Mouse (Mus musculus) layer of hippocampus, adult 18-20 months (tissue): ENCODE results near the gene Cdc25b. TPM values are rescaled to one million over a fixed set of nuclear protein-coding genes. Genes with fewer than 3 reads are reported as not detected.

Experiments used
- DNase-seq, 2 experiments: peaks; one replicate each; pipeline ENCODE4 v3.0.0; 2022; ENCODE audit warnings: low spot score in 2 of 2
- total RNA-seq, 2 experiments: library from RNA; stranded (reverse); gene quantifications; 2 replicates each; pipeline ENCODE4 v1.2.3; 2021

The Cdc25b gene
- total RNA-seq, 2 experiments from 2014 or later: 15.5 to 15.9 TPM

DNA sequence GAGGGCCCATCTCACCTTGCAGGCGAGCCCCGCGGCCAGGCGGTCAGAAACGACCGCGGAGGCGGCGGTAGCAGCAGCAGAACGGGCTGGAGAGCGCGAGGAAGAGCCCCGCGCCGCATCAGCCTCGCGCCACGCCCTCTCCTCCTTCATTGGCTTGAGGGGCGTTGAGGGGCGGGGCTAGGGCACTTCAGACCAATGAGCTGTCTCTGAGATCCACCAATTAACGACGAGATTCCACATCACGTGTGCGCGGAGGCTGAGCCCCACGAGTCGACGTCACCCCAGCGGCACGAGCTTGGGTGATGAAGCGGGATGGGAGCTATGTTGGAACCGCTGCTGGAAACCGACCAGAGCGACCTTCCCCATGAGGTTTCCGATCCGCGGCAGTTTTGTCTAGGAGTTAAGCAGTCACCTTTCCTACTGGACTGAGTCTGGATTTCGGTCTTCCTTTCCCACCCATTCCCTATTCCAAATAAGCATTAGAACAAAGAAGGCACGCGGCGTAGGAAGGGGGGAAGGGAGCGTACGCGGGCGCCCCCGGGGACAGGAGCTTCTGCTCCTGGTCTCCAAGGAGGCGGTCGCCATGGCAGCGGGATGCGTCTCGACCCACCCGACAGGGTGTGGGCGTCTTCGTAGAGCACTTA lies 26.7 kb upstream of the Cdc25b start, which contains the start of gene 1700037H04Rik:
TSS of gene 1700037H04Rik (minus strand) at position 144 of the 644 bp plus-strand sequence.
- DNase-seq: peak; percentile 95 to 98

DNA sequence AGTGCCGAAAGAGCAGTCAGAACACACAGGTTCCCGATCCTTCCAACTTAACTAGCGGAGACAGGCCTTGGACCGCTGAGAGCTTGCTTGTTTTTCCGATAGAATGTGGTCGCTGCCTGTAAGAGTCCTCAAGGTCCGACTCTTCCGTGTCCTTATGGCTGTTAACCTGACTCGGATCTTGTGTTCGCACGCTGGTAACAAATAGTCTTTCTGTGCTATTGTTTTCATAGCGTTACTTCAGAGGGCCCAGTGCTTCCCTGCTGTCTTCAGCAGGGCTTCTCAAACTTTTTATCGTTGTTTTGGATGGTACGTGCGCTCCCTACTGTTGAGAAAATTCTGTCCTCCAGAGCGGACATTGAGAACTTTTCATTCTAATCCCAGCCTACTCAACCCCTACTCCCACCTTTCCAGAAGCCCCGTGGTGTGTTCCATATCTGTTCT lies 26.1 kb upstream of the Cdc25b start:
- peak in 1 of 2 experiments; percentile 38 for DNase-seq

DNA sequence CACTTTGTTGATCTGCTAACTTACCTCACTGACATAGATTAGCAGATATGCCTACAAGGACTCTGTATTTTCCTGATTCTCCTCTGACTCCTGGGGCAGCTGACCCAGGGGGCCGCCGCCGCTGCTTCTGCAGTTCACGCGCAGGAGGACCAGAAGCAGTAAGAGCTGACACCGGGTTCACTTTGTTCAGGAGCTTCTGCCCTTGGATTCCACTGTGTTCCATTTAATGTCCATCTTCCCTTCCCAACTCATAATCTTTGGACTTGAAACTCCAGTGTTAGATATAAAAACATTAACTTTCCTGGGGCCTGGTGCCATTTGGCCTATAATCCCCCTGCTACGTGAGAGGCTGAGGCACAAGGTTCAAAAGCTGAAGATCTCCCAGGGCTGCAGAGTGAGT lies 22.8 kb upstream of the Cdc25b start:
- no peak for DNase-seq

DNA sequence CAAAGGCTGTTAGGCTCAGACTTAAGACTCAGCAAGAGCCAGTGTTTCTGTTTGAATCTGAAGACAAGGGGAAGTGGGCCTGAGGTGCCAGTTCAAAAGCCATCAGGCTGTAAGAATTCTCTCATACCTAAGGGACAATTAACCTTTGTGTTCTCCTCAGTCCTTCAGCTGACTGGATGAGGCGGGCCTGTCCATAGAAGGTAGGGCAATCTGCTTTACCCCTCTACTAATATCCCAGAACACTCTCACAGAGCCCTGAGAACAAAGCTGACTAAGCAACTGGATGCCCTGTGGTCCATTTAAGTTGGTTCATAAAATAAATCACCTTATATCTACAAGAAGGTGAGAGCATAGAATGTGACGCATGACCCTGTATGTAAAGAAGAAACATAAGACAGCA lies 20.6 kb upstream of the Cdc25b start:
- no peak for DNase-seq

DNA sequence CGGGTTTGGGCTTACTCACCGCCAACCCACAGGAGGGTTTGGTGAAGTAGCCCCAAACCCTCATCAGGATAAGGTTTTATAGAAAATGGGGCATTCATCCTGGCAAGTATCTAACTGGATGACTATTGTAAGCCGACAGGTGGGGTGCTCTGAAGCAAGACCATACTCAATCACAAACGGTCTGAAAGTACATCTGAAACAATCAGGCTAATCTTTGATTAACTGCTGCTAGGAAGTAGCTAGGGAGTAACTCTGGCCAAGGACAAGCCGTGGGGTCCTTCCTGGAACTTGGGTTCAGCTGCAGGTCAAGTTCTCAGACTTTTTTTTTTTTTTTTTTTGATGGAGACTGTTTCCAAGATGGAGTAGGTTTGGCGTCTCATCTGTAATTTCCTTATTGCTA lies 18.8 kb upstream of the Cdc25b start:
- no peak for DNase-seq

DNA sequence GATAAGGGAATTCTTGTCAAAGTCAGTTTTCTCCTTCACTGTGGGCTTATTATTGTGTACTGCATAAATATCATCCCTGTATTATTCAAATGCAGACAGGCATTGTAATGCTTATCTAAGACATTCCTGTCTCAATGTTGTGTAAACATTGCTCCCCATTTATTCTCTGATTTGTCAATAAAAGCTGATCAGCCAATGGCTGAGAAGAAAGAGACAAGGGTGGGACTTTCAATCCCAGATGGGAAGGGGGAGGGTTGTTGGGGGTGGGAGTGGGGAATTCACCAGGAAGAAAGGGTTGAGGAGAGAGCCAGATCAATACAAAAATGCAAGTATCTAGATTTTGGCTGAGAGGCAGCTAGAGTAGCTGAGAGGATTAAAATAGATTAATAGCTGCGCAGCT lies 17.8 kb upstream of the Cdc25b start:
- no peak for DNase-seq

DNA sequence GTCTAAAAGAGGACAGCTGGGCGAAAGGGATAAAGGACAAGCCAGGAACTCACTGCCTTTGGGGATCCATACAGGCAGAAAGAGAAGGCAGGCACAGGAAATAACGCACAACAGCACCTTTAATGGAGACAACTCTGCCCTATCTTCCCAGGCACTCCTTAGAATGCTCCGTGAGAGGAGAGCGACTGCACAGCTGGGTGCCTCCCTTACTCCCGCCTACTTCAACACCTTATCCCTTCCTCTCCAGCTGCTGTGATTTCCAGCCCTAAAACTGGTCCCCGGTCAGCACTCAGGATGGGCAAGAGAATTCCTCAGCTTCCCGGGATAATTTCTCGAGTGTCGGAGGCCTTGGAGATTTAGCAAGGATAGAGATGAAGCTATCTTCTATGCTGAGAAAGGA lies 15.8 kb upstream of the Cdc25b start:
- no peak for DNase-seq

DNA sequence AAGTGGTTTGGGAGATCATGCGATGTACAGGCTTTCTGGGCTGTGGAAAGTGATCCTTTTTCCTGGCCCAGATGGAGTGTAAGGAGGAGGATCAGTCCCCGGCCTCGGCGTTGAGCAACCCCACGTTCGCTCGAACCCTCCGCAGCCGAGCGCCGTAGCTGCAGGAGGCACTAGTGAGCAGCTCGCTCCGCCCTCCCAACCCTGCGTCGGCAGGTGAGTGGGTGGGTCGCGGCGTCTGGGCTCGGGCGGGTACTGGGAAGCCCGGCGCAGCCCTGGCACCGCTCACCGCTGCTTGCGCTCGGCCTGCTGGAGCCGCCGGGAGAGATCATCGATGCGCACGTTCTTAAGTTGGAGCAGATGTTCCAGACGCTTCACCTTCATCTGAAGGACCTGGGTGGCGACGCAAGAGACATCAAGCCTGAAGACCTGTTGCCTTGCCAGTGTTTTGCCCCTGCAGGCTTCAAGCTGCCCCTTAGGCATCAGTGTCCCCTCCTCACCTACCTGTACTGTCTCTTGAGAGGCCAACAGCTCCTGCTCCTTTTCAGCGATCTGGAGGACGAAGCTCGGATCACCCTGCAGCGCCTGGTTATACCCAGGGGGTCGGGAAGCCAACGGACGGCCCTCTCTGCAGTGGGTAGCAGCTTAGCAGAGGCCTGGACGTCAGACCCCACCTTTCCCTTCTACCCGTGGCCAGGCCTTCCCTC lies 15.2 kb upstream of the Cdc25b start:
- DNase-seq: peak; percentile 73 to 84

DNA sequence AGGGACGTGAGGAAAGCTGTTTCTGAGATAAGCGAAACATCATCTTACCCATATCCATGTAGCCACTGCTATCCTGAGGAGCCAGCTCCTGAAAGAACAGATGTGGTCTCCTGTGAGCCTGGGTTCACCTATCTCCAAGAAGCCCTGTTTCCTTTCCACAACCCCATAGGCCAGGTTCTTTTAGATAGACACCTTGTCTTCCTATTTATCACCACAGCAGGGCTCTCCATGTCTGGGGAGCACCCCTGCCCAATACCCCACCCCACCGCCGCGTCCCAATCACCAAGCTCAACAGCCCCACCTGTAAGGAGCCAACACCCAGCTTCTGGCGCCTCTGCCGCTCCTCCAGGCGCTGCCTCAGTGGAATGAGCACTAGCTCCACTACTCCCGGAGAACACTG lies 14.4 kb upstream of the Cdc25b start:
- DNase-seq: no peak

DNA sequence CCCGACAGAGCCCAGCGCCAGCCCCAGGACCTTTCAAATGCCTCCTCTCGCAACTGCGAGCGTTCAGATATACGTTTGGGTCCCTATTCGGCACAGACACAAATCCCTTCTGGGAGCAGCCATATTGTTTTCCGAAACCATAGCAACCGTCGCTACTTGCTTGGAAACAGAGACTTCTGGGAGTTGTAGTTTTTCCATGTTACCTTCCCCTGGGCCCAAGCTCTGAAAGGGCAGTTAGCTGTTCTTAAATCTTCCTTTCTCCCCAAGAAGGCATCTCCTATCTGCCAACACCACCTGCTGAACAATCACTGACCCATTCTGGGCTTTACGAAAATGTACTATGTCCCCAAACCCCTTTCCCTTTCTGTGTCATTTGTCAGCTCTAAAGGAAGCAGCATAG lies 12.0 kb upstream of the Cdc25b start:
- DNase-seq: peak; percentile 68 to 82

DNA sequence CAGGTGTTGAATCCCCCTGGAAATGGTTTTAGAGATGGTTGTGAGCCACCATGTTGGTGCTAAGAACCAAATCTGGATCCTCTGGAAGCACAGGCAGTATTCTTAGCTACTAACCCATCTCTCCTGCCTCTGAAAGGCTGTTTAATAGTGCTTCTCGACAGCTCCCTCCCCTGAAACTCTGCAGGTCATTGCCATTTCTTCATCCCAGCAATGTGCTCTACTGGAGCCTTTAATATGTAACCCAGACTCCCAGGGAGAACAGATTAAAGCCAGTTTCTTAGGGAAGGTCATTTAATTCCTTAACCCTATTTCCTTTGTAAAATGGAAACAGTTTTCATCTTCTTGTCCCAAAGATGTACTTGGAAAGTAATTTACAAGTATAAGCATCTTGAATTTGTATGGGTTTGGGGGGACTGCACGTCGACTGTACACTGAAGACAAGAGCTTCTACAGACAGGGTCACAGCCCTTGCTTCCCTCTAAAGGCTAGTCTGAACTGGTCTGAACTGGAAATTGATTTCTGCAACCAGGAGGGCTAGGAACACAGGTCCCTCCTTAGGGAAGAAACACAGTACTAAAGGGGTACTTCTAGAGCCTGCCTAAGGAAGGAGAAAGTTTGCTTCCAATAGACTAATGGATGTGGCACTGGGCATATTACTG lies 11.3 kb upstream of the Cdc25b start:
- no peak for DNase-seq

DNA sequence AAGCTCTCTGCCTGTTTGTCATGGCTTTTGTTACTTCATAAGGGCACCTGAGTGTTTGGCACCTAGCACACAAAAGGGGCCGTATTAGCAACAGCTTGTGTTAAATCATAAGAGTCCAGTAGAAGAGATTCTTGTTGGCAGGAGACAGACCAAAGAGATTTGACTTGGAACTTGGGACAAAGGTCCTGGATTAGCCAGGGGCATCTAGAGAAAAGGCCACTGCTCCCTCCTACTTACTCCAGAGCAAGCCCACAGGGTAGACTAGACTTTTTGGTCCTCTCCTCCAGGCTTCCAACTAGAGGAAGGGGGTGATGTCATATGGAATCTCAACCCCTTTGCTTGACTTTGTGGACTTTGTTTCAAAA lies 10.8 kb upstream of the Cdc25b start:
- DNase-seq: no peak

DNA sequence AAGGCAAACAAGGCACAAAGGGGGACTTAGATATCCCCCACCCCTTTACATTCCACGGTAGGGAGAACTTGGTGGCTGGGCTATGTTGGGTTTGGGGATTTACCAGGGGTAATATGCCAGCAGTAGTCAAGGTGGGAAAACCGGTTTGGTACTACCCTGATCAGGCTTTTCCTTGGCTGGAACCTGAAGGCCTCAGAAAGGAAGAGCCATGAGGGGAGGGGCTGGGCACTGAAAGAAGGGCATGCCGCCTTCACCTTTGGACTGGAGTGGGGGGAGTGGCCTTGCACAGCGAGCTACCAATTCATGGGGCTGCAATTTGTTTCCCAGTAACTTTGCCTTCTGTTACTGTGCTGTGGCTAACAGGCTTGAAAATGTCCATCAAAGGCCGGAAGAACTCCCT lies 10.3 kb upstream of the Cdc25b start:
- no peak for DNase-seq

DNA sequence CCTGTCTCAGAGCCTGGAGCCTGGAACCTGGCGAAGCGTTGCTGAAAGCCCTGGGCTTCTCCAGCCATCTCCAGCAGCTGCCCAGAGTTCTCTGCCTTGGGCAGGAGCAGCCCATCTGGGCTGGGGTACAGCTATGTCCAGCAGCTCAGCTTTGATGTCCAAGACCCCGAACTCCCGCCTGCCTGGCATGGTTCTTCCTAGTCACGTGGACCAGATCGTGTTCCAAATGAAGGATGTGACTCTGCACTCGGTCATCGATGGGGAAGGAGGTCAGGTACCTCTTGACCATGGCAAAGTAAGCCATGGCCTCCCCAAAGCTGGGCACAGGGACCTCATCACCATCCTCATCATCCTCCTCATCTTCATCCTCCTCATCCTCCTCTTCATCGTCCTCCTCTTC lies 8.8 kb upstream of the Cdc25b start:
- no peak for DNase-seq

DNA sequence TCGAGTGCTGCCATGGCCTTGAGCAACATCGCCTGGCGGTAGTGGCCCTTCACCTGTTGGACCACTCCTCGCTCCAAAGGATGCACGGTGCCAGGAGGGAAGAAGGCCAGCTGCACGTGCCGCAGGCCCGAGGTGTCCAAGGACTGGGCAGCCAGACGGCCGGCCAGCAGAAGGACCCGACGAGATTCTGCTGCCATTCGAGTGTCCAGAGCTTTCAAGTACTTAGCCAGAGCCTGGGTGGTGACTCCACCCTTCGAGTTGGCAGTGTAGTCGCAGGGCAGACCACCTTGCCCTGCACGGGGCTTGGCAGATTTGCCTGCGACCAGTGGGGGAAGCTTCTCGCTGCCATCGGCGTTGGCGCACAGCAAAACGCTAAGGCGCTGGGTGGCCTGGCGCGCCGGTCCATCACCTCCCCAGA lies 7.9 kb upstream of the Cdc25b start:
- DNase-seq: no peak

DNA sequence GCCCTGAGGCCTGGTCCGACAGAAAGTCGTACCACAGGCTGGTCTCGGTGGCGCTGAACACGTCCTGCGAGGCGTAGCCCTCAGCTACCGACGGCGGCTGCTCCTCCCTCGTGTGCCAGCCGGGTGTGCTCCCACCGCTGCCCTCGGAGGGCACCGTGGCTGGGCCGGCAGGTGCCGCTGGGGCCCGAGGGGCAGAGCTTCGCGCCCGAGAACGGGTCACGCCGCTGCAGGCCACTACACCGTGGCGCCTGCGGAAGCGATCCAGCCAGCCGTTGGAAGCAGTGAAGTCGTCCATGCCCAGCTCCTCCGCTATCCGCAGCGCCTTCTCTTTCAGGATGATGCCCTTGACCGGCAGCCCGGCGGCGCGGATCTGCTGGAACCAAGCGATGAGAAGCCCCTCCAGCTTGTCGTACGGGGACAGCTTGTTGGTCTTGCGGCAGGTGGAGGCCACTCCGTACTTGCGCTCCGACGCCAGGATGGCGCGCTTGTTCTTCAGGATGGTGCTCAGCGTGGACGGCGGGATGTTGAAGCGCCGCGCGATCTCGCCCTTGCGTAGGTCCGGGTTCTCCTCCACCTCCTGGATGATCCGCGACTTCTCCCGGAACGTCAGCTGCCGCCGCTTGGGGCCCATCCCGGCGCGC lies 7.4 kb upstream of the Cdc25b start:
- DNase-seq: peak; percentile 42 to 62

DNA sequence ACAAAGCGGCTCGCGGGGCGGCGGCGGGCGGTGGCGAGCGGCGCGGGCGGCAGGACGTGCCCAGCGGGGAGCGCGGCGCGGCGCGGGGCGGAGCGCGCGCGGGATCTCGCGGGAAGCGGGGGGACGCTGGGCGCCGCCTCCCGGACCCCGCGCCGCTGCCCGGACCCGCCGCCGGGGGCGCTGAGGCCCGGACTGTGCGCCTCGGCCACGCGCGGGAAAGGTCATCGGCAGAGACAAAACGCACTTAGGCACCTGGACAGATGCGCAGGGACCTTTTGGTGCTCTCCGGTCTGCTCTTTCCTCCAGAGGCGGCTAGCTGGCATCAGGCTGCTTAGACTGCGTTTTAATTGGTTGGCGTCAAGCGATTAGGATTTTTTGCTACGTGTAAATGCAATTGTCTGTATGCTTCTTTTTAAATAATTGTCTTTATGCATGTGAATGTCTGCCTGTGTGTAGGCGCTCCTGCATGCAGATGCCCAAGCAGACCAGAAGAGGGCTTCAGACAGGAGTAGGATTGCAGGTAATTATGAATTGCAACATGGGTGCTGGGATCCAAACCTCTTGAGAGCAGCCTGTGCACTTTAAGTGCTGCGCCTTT lies 6.7 kb upstream of the Cdc25b start, which contains the start of gene Cenpb:
TSS of gene Cenpb (minus strand) at position 78 of the 598 bp plus-strand sequence.
- DNase-seq: peak; percentile 75 to 85

DNA sequence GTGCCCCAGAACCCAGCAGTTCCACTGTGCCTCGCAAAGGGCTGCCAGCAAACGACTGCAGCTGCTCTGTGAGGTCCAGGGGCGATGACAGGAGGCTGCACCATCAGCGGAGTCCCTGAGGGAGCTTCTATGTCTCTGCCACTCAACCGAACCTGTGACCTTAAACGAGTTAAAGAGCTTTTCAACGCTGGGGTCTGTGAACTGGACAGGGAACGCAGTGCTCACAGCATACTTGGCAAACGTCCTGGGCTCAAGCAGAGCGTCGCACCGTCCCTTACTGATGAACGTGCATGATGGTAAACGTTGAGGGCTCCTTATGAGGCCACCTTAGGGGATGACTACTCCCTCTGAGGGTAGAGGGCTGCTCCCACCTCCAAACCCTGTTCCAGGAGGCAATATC lies 406 bp upstream of the Cdc25b start:
- DNase-seq: no peak

DNA sequence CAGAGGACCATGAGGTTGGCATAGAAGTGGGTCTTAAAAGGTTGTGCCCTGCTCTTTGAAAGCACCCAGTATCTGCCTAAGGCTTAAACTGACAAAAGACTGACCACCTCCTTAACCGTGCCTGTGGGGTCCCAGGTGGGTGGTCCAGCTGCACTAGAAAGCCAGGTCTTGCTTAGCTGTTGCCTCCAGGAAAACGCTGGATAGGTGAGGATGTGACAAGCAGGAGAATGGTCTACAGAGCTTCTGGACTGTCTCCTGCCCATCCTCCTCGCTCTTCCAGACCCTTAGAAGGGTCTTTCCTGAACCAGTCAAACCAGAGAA lies 813 bp downstream of the Cdc25b start:
- no peak for DNase-seq

DNA sequence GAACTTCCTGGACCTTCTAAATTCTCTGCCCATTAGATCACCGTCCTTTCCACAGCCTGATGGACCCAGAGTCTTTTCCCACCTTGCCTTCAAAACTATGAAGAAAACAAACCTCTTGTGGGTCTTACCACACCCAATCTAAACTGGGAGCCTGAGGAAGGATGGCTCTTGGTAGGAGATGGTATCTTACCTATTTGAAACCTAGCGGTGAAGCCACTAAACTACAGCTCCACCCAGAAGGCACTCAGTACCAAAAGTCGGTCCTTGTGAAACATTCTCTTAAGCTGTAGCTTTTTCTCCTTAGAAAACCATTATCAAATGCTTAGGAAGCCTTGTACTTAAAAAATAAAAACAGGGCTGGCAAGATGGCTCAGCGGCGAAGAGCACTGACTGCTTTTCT lies 1.6 kb downstream of the Cdc25b start:
- DNase-seq: no peak

DNA sequence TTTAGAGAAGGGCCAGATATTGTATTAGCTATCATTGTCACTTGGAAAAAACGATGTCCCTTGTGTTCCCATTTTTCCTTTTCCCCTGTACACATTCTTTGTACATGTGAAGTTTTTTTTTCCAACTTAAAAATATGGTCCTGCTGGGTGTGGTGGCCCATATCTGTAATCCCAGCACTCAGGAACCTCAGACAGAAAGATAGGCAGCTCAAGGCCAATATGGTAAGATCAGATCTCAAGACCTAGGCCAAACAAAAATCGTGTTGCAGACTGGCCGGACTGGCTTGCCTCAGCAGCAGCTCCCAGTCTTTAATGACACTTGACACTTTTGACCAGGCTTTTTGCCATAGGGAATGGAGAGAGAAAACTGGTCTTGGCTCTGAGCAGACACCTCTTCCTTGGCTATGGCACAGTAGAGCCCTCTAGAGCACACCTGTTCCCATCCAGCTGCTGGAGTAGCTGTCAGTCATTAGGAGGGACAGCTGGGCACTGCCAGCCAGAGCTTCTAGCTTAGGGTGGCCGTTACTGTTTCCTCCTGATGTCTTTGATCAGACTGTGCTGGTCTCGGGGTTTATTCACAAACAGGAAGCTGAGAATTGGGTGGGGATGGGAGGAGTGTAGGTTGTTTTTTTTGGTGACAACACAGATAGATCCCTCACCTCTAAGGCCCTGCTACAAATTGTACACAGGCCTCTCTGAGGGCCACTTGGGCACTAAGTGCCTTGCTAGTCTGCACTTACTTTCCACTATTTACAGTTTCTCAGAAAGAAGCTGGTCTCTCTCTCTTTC lies 3.0 kb downstream of the Cdc25b start:
- no peak for DNase-seq
